Mouse (Mus musculus) ES-E14 (cell line): ENCODE results near the gene Cox6a1. TPM values are rescaled to one million over a fixed set of nuclear protein-coding genes. Genes with fewer than 3 reads are reported as not detected.

ENCODE experiments used
- DNase-seq: peaks from one replicate; pipeline ENCODE4 v3.0.0-alpha.2; 2013; ENCODE audit warnings: low read depth, low spot score
- H3K27ac ChIP-seq: 2 replicates; pipeline ENCODE4 v1.5.1; 2012; ENCODE audit warnings: low read depth, mild to moderate bottlenecking, low read length, moderate library complexity, mixed read lengths; ENCODE audit not compliant: poor library complexity, insufficient read depth, severe bottlenecking
- H3K36me3 ChIP-seq: 2 replicates; pipeline ENCODE4 v1.6.1; 2012; ENCODE audit warnings: mild to moderate bottlenecking, low read length, moderate library complexity, mixed read lengths; ENCODE audit not compliant: control insufficient read depth, poor library complexity, insufficient read depth, severe bottlenecking
- H3K4me1 ChIP-seq, 2 experiments: fragments of 150-350 bp in 1 of 2; sonication (generic) in 1 of 2; 2 replicates each; pipeline ENCODE4 v1.6.1; 2012; ENCODE audit warnings: low read length in 2 of 2, mild to moderate bottlenecking in 1 of 2, mixed read lengths in 1 of 2; ENCODE audit not compliant: control insufficient read depth in 2 of 2, insufficient read depth in 2 of 2, poor library complexity in 1 of 2
- H3K4me3 ChIP-seq, 2 experiments: fragments of 150-350 bp in 1 of 2; sonication (generic) in 1 of 2; 2 replicates each; pipeline ENCODE4 v1.5.1; 2012; ENCODE audit warnings: low read length in 2 of 2, low read depth in 1 of 2, mild to moderate bottlenecking in 1 of 2, mixed read lengths in 1 of 2; ENCODE audit not compliant: insufficient read depth in 1 of 2, poor library complexity in 1 of 2, severe bottlenecking in 1 of 2
- H3K9ac ChIP-seq: 2 replicates; pipeline ENCODE4 v1.6.1; 2012; ENCODE audit warnings: low read depth, mild to moderate bottlenecking, low read length, mixed read lengths; ENCODE audit not compliant: poor library complexity, insufficient read depth, severe bottlenecking
- H3K9me3 ChIP-seq: fragments of 150-350 bp; sonication (generic); 2 replicates; pipeline ENCODE4 v1.6.1; 2012; ENCODE audit warnings: low read depth, mild to moderate bottlenecking, low read length; ENCODE audit not compliant: control insufficient read depth, insufficient read depth
- CHD2 ChIP-seq: IDR thresholded peaks from 2 replicates; pipeline ENCODE4 v1.6.1; 2014; ENCODE audit warnings: mild to moderate bottlenecking, low read depth, low read length, inconsistent platforms
- HCFC1 ChIP-seq: IDR thresholded peaks from 2 replicates; pipeline ENCODE4 v1.6.1; 2012; ENCODE audit warnings: low read length, inconsistent platforms, borderline replicate concordance; ENCODE audit not compliant: insufficient read depth
- MAFK ChIP-seq: IDR thresholded peaks from 2 replicates; pipeline ENCODE4 v1.6.1; 2014; ENCODE audit warnings: mild to moderate bottlenecking, low read depth, low read length, inconsistent platforms; ENCODE audit not compliant: insufficient read depth
- ZC3H11A ChIP-seq: IDR thresholded peaks from 2 replicates; pipeline ENCODE4 v1.6.1; 2012; ENCODE audit warnings: low read depth, mild to moderate bottlenecking, inconsistent platforms, low read length, borderline replicate concordance
- ZNF384 ChIP-seq: IDR thresholded peaks from 2 replicates; pipeline ENCODE4 v1.6.1; 2012; ENCODE audit warnings: low read depth, low read length, inconsistent platforms
- in situ Hi-C, 2 experiments: fragments of 600-800 bp; cut with MboI; formaldehyde crosslinking; loops; one replicate each; pipeline ENCODE4 v1.15.1; 2025; ENCODE audit warnings: low sequenced_read_pairs in 2 of 2, inconsistent platforms in 1 of 2; ENCODE audit not compliant: unreplicated experiment in 2 of 2
- total RNA-seq: library from RNA; depleted of rRNA; stranded (reverse); fragments of 300-350 nt; gene quantifications from 2 replicates; pipeline ENCODE4 v1.2.3, GENCODE M21; 2012

Cox6a1 gene
- total RNA-seq, 1 experiment = 936 TPM

GRCm38 (mm10) chr5:115362819-115363714 is 14.3 kb upstream of the Cox6a1 start:
- Histone ChIP-seq H3K27ac (no peak overlapping the region), H3K4me1 (peaks cover 5 to 20% of the 10 kb centered on the region in 2 experiments), H3K9me3 (no peaks in the 10 kb centered on the region), H3K36me3 (no peaks in the 10 kb centered on the region), H3K4me3 (no peak overlapping the region), H3K9ac (peak overlapping the region; percentile 27; the same call in 1 of the 2 replicates)
- no peak for DNase-seq
- in situ Hi-C loops = no loop called here
- no peak for TF ChIP-seq CHD2
- TF ChIP-seq ZC3H11A = no peak
- no peak for TF ChIP-seq ZNF384
- TF ChIP-seq MAFK = no peak
- no peak for TF ChIP-seq HCFC1

- Histone ChIP-seq H3K36me3 (no peaks in the 10 kb centered on the region), H3K4me3 (peak overlapping the region in 1 of 2 experiments; percentile 26; a peak in 1 of 4 replicates), H3K9ac (no peak overlapping the region), H3K4me1 (peaks cover 5 to 20% of the 10 kb centered on the region in 2 experiments), H3K27ac (no peak overlapping the region), H3K9me3 (no peaks in the 10 kb centered on the region)
- in situ Hi-C loops = no loop called here
- TF ChIP-seq MAFK = no peak
- TF ChIP-seq ZC3H11A = no peak
- TF ChIP-seq CHD2 = no peak
- no peak for TF ChIP-seq HCFC1
- no peak for TF ChIP-seq ZNF384
- DNase-seq = no peak
These were observed 13.4 kb upstream of the Cox6a1 start for GRCm38 (mm10) chr5:115362216-115362615.

DNA sequence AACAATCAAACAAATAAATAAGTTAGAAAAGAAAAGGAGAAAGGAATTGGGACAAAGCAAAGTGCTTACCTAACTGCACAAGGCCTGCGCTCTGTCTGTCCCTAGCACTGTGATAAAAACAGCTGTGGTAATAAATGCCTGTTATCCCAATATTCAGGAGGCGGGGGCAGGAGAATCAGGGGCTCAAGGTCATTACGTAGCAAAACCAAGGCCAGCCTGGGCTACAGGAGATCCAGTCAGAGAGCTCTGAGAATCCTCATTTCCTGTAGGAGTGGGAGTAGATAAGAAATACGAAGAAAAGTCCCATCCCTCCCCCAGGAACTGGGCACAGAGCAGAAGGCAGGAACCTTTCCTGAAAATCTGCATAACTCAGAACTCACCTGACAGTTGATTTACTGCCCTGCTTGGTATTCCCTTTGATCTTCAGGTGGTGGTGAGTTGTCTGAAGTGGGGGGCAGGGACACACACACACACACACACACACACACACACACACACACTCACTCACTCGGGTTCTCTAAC is 11.1 kb upstream of the Cox6a1 start:
- no peak overlapping the region; the same call in 1 of the 2 replicates for H3K9ac ChIP-seq

DNA sequence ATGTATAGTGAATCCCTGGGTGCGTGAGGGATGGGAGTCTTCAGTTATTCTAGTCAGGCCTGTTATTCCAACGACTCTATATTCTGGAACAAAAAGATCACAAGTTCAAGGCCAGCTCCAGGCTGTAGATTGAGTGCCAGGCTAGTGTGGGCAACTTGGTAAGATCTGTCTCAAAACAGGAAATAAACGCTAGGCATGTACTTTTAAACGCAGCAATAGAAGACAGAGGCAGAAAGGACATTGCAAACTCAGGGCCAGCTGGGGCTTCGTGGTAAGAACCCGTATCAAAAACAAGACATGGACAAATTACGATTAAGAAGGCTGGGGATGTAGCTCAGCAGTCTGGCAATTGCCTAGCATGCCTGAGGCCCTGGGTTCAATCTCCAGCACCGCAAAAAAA is 10.7 kb upstream of the Cox6a1 start:
- Histone ChIP-seq H3K9me3 (no peaks in the 10 kb centered on the region), H3K4me1 (peaks cover 3 to 22% of the 10 kb centered on the region in 2 experiments), H3K4me3 (0 out of 4 replicates have a peak overlapping the region, but pooled peaks of 1 of the 2 experiments have one; percentile 1), H3K36me3 (no peaks in the 10 kb centered on the region), H3K27ac (no peak overlapping the region; the same call in 1 of the 2 replicates), H3K9ac (peak overlapping the region; percentile 19; the same call in 1 of the 2 replicates)
- no peak for TF ChIP-seq MAFK
- no peak for TF ChIP-seq ZNF384
- TF ChIP-seq ZC3H11A = no peak
- TF ChIP-seq CHD2 = no peak
- no peak for TF ChIP-seq HCFC1
- DNase-seq = no peak
- in situ Hi-C loops = loop anchor here in 1 of 2 experiments (10.0 kb wide), 1 partner anchor 85 kb away; no protein-coding TSS in a partner anchor

More for the DNA sequence above, 11.1 kb upstream of the Cox6a1 start:
- no peak for TF ChIP-seq MAFK
- no peak for TF ChIP-seq HCFC1
- TF ChIP-seq CHD2 = no peak
- no peak for TF ChIP-seq ZNF384
- TF ChIP-seq ZC3H11A = no peak
- Histone ChIP-seq H3K27ac (no peak overlapping the region; the same call in 1 of the 2 replicates), H3K4me1 (peaks cover 3 to 22% of the 10 kb centered on the region in 2 experiments), H3K36me3 (no peaks in the 10 kb centered on the region), H3K4me3 (no peak overlapping the region), H3K9me3 (no peaks in the 10 kb centered on the region)
- no peak for DNase-seq
- in situ Hi-C loops = loop anchor here in 1 of 2 experiments (10.0 kb wide), 1 partner anchor 85 kb away; no protein-coding TSS in a partner anchor
